Mouse (Mus musculus) brain, embryonic 14.5 days (tissue): ENCODE results near the gene Erbb2.

Experiments used
- CTCF ChIP-seq: fragments of 200-500 bp; IDR thresholded peaks from 2 replicates; pipeline ENCODE4 v1.5.1; 2012; ENCODE audit warnings: inconsistent platforms, mild to moderate bottlenecking, moderate library complexity, borderline replicate concordance; ENCODE audit not compliant: insufficient read depth, insufficient read length; ENCODE audit errors: extremely low read depth
- POLR2A ChIP-seq: fragments of 200-500 bp; IDR thresholded peaks from 2 replicates; pipeline ENCODE4 v1.6.1; 2012; ENCODE audit warnings: mild to moderate bottlenecking, inconsistent platforms, borderline replicate concordance; ENCODE audit not compliant: poor library complexity, insufficient read depth, insufficient read length, severe bottlenecking; ENCODE audit errors: extremely low read depth

GRCm38 (mm10) chr11:98476434-98476807 is 64.2 kb downstream of the Erbb2 start:
- no peak for TF ChIP-seq CTCF
- TF ChIP-seq POLR2A = no peak
